Mouse (Mus musculus) kidney, embryonic 16.5 days (tissue): ENCODE results near the gene Zcchc4. TPM values are rescaled to one million over a fixed set of nuclear protein-coding genes. Genes with fewer than 3 reads are reported as not detected.

Experiments
- ATAC-seq: fragments of 200-750 bp; cut with Nextera tagmentation; 2 replicates; pipeline ENCODE4 v1.8.0; 2017; ENCODE audit warnings: moderate TSS enrichment; ENCODE audit not compliant: low FRiP score, low TSS enrichment
- H3K27ac ChIP-seq: fragments of 300-500 bp; sonication (generic); 2 replicates; pipeline ENCODE4 v1.5.1; 2014; ENCODE audit warnings: low read length
- H3K27me3 ChIP-seq: fragments of 300-500 bp; sonication (generic); 2 replicates; pipeline ENCODE4 v1.6.1; 2014; ENCODE audit warnings: low read length, control low read depth, mixed read lengths; ENCODE audit not compliant: insufficient read depth
- H3K36me3 ChIP-seq: fragments of 300-500 bp; sonication (generic); 2 replicates; pipeline ENCODE4 v1.6.1; 2014; ENCODE audit warnings: low read length, control low read depth, mixed read lengths; ENCODE audit not compliant: insufficient read depth
- H3K4me1 ChIP-seq: fragments of 300-500 bp; sonication (generic); 2 replicates; pipeline ENCODE4 v1.6.1; 2014; ENCODE audit warnings: low read length, control low read depth, mixed read lengths; ENCODE audit not compliant: insufficient read depth
- H3K4me2 ChIP-seq: fragments of 300-500 bp; sonication (generic); replicated peaks from 2 replicates; pipeline ENCODE4 v1.6.1; 2014; ENCODE audit warnings: low read depth, low read length
- H3K4me3 ChIP-seq: fragments of 300-500 bp; sonication (generic); 2 replicates; pipeline ENCODE4 v1.5.1; 2014; ENCODE audit warnings: mild to moderate bottlenecking, low read length
- H3K9ac ChIP-seq: fragments of 300-500 bp; sonication (generic); replicated peaks from 2 replicates; pipeline ENCODE4 v1.6.1; 2014; ENCODE audit warnings: low read length
- H3K9me3 ChIP-seq: fragments of 300-500 bp; sonication (generic); 2 replicates; pipeline ENCODE4 v1.6.1; 2016; ENCODE audit warnings: low read length, control low read depth
- WGBS: fragments of 180-500 bp; shearing (Covaris S2); extraction: QIAGEN DNeasy Blood & Tissue Kit; methylation state at CpG from one replicate; pipeline ENCODE4 v1.1.7; 2014; 5-methylcytosine and 5-hydroxymethylcytosine counted together
- polyA plus RNA-seq: library from polyadenylated mRNA; unstranded; fragments of >200 nt; fragmentation: Nextera tagmentation; extraction: Ambion mirVana; gene quantifications from 2 replicates; pipeline ENCODE4 v1.2.1, GENCODE M21; 2015

Zcchc4 gene
- polyA plus RNA-seq, 1 experiment from 2014 or later, result 15.8 TPM

GRCm38 (mm10) chr5:52786556-52787322 lies 11.5 kb downstream of the Zcchc4 start:
- Histone ChIP-seq H3K4me3 (no peak overlapping the region), H3K9ac (no peak overlapping the region), H3K27ac (no peak overlapping the region), H3K4me1 (no peaks in the 10 kb centered on the region), H3K4me2 (no peak overlapping the region), H3K9me3 (0 out of 2 replicates have a peak, but pooled peaks cover 2% of the 10 kb centered on the region), H3K27me3 (no peaks in the 10 kb centered on the region), H3K36me3 (peaks cover 18% of the 10 kb centered on the region)
- WGBS, result 72% methylated on average over 7 of the region's 7 CpGs
- no peak for ATAC-seq

- H3K9me3 ChIP-seq, result no peaks in the 10 kb centered on the region
- H3K9ac ChIP-seq, result no peak overlapping the region
- no peak for ATAC-seq
- H3K4me1 ChIP-seq, result no peaks in the 10 kb centered on the region
- H3K27me3 ChIP-seq, result no peaks in the 10 kb centered on the region
- no peak overlapping the region for H3K4me2 ChIP-seq
- H3K27ac ChIP-seq, result no peak overlapping the region
- 94% methylated on average over 9 of the region's 9 CpGs for WGBS
- H3K36me3 ChIP-seq, result peaks cover 26% of the 10 kb centered on the region
- H3K4me3 ChIP-seq, result no peak overlapping the region
These were observed 18.0 kb downstream of the Zcchc4 start for GRCm38 (mm10) chr5:52793230-52793629.

- Histone ChIP-seq H3K27ac (no peak overlapping the region), H3K4me3 (no peak overlapping the region), H3K4me1 (no peaks in the 10 kb centered on the region), H3K36me3 (peaks cover 29% of the 10 kb centered on the region), H3K4me2 (no peak overlapping the region), H3K9me3 (no peaks in the 10 kb centered on the region), H3K27me3 (no peaks in the 10 kb centered on the region), H3K9ac (no peak overlapping the region)
- ATAC-seq, result no peak
- WGBS, result 90% methylated on average over 9 of the region's 9 CpGs
These were observed 18.9 kb downstream of the Zcchc4 start for GRCm38 (mm10) chr5:52794109-52794508.

- Histone ChIP-seq H3K4me3 (no peak overlapping the region), H3K9ac (no peak overlapping the region), H3K4me1 (no peaks in the 10 kb centered on the region), H3K9me3 (no peaks in the 10 kb centered on the region), H3K27me3 (no peaks in the 10 kb centered on the region), H3K4me2 (no peak overlapping the region), H3K27ac (no peak overlapping the region), H3K36me3 (peaks cover 31% of the 10 kb centered on the region)
- WGBS, result 93% methylated on average over 12 of the region's 12 CpGs
- no peak for ATAC-seq
These were observed 24.2 kb downstream of the Zcchc4 start for GRCm38 (mm10) chr5:52799274-52799985.

- Histone ChIP-seq H3K27ac (no peak overlapping the region), H3K9me3 (no peaks in the 10 kb centered on the region), H3K4me2 (no peak overlapping the region), H3K4me3 (no peak overlapping the region), H3K4me1 (no peaks in the 10 kb centered on the region), H3K9ac (no peak overlapping the region), H3K27me3 (no peaks in the 10 kb centered on the region), H3K36me3 (peaks cover 13% of the 10 kb centered on the region)
- no peak for ATAC-seq
- WGBS, result 73% methylated on average over 4 of the region's 4 CpGs
These were observed 30.6 kb downstream of the Zcchc4 start for GRCm38 (mm10) chr5:52805801-52806200.

GRCm38 (mm10) chr5:52806349-52806748 lies 31.1 kb downstream of the Zcchc4 start:
- 83% methylated on average over 8 of the region's 8 CpGs for WGBS
- Histone ChIP-seq H3K9me3 (no peaks in the 10 kb centered on the region), H3K27ac (no peak overlapping the region), H3K36me3 (peaks cover 13% of the 10 kb centered on the region), H3K4me3 (no peak overlapping the region), H3K4me2 (no peak overlapping the region), H3K27me3 (no peaks in the 10 kb centered on the region), H3K4me1 (no peaks in the 10 kb centered on the region), H3K9ac (no peak overlapping the region)
- ATAC-seq, result no peak

- H3K4me1 ChIP-seq, result no peaks in the 10 kb centered on the region
- no peak overlapping the region for H3K9ac ChIP-seq
- H3K4me2 ChIP-seq, result no peak overlapping the region
- no peak for ATAC-seq
- H3K27ac ChIP-seq, result no peak overlapping the region
- H3K9me3 ChIP-seq, result no peaks in the 10 kb centered on the region
- no peak overlapping the region for H3K4me3 ChIP-seq
- H3K36me3 ChIP-seq, result peaks cover 13% of the 10 kb centered on the region
- H3K27me3 ChIP-seq, result no peaks in the 10 kb centered on the region
- 86% methylated on average over 7 of the region's 7 CpGs for WGBS
These were observed 31.8 kb downstream of the Zcchc4 start for GRCm38 (mm10) chr5:52807030-52807429.

- Histone ChIP-seq H3K36me3 (peaks cover 18% of the 10 kb centered on the region), H3K27ac (no peak overlapping the region), H3K4me2 (no peak overlapping the region), H3K4me1 (no peaks in the 10 kb centered on the region), H3K9ac (no peak overlapping the region), H3K9me3 (no peaks in the 10 kb centered on the region), H3K4me3 (no peak overlapping the region), H3K27me3 (no peaks in the 10 kb centered on the region)
- no peak for ATAC-seq
- WGBS, result 98% methylated on average over 6 of the region's 6 CpGs
These were observed 35.2 kb downstream of the Zcchc4 start for GRCm38 (mm10) chr5:52810446-52810845.

- Histone ChIP-seq H3K27ac (no peak overlapping the region), H3K27me3 (no peaks in the 10 kb centered on the region), H3K4me2 (no peak overlapping the region), H3K4me1 (no peaks in the 10 kb centered on the region), H3K36me3 (peaks cover 18% of the 10 kb centered on the region), H3K4me3 (no peak overlapping the region), H3K9me3 (no peaks in the 10 kb centered on the region), H3K9ac (no peak overlapping the region)
- ATAC-seq, result no peak
- WGBS, result 85% methylated on average over 14 of the region's 14 CpGs
These were observed 35.8 kb downstream of the Zcchc4 start for GRCm38 (mm10) chr5:52811056-52811455.

GRCm38 (mm10) chr5:52812456-52812855 lies 37.2 kb downstream of the Zcchc4 start:
- H3K27ac ChIP-seq, result no peak overlapping the region
- H3K4me3 ChIP-seq, result no peak overlapping the region
- H3K4me1 ChIP-seq, result no peaks in the 10 kb centered on the region
- no peak overlapping the region for H3K4me2 ChIP-seq
- H3K9me3 ChIP-seq, result no peaks in the 10 kb centered on the region
- H3K27me3 ChIP-seq, result no peaks in the 10 kb centered on the region
- H3K9ac ChIP-seq, result no peak overlapping the region
- WGBS, result 81% methylated on average over 10 of the region's 10 CpGs
- ATAC-seq, result no peak
- peaks cover 11% of the 10 kb centered on the region; the same call in 1 of the 2 replicates for H3K36me3 ChIP-seq
